Mouse (Mus musculus): ENCODE data around the gene Proser1. TPM values are rescaled to one million over a fixed set of nuclear protein-coding genes. Genes with fewer than 3 reads are reported as not detected.
A peak's percentile ranks its signal among the peaks of the same experiment; 100 is the strongest.

The Proser1 gene
- total RNA-seq (2017): 9.2 and 12.2 TPM in 2 replicates

DNA sequence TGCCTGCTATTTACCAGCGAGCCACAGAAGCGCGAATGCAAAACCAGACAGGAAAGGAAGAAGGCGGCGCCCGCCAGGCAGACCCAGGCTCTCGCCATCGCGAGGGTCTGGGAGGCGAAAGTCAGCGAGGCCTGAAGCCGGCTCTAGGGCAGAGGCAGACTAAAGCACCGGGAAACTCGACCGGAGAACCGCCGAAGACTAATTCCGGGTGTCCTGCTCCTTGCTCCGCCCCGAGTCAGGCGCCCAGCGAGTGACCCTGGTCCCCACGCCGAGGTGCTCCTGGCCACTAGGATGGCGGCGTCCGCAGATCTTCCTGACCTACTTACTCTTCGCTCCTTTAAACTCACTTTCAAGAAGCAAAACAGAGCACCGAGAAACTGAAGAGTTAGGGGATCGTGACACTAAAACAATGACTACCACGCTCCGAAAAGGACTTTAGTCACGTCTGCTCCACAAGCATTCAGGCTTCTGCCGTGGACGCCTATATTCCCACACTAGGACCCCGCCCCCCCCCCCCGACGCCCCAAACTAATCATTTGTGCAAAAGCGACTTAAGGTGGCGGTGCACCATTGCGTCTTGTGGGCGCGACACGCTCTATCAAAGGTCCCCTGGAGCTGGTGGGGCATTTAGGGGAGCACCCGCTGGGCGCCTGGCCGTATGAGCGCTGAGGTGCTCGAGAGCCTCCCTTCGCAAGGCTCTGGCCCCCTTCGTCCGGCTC lies at the start of gene Proser1, which contains the start of gene Nhlrc3:
Gene Proser1 (plus strand): TSS at position 621 of the 719 bp plus-strand sequence.
Gene Nhlrc3 (minus strand): TSS at position 287 of the 719 bp plus-strand sequence.
- ATAC-seq (replicated peaks in 1 of 2; ENCODE audit: insufficient read depth in 1 of 2, low FRiP score in 2 of 2, low TSS enrichment in 1 of 2, low read depth in 1 of 2, poor library complexity in 2 of 2, severe bottlenecking in 2 of 2): peak; percentile 86 to 90

DNA sequence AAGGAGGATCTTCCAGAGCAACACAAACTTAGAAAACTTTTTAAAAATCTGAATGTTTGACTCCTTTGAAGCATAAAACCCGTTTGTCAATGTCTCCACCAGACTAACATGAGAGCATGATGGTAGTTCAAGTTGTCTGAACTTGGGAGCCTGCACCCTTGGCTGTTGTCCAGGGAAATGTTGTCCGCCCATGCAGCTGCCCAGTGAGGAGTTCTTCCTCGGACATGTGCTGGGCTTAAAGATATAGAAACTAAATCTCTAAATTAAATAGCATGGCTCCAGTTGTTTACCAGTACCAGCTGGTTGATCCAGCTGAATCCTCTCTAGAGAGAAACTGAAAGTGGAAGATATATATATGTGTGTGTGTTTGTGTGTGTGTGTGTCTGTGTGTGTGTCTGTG lies 49.5 kb upstream of the Proser1 start:
- ATAC-seq (replicated peaks in 1 of 2; ENCODE audit: insufficient read depth in 1 of 2, low FRiP score in 2 of 2, low TSS enrichment in 1 of 2, low read depth in 1 of 2, poor library complexity in 2 of 2, severe bottlenecking in 2 of 2): no peak

DNA sequence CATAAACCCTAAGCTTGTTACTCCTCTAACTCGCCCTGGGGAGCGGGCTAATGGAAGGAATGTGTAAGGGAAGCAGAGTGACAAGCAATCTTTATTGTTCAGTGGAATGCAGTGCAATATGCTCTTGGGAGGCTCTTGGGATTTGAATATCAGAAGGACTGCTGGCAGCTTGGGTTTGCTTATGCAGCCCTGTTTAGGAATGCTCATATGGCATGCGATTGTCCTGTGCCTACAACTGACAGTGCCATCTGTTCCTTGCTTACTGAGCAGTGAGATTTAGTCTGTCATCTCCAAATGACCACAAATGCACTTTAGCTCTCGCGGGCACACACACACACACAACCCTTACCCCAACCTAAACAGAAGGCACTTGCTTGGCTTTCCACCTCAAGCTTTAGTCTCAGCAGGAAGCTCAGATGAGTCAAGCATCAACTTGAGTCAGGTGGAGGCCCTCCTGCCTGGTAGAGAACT lies 47.4 kb upstream of the Proser1 start:
- no peak for ATAC-seq (replicated peaks in 1 of 2; ENCODE audit: insufficient read depth in 1 of 2, low FRiP score in 2 of 2, low TSS enrichment in 1 of 2, low read depth in 1 of 2, poor library complexity in 2 of 2, severe bottlenecking in 2 of 2)

DNA sequence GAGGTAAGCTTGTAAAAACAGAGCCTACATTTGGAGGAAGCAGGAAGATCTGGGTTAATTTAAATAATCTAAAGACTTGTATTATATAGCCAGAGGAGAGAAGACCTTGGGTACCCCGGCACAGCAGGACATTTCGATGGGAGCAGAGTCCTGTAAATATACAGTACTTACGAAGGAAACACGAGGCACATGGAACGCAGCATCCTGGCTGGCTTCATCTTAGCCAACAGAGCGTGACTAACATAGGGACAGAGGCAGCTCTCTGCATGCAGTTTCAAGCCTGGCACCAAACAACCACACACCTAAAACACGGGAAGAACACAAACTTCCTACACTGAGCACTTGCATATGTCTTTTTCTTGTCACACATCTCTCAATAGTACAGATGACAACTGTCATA lies 45.8 kb upstream of the Proser1 start:
- ATAC-seq (replicated peaks in 1 of 2; ENCODE audit: insufficient read depth in 1 of 2, low FRiP score in 2 of 2, low TSS enrichment in 1 of 2, low read depth in 1 of 2, poor library complexity in 2 of 2, severe bottlenecking in 2 of 2): no peak

DNA sequence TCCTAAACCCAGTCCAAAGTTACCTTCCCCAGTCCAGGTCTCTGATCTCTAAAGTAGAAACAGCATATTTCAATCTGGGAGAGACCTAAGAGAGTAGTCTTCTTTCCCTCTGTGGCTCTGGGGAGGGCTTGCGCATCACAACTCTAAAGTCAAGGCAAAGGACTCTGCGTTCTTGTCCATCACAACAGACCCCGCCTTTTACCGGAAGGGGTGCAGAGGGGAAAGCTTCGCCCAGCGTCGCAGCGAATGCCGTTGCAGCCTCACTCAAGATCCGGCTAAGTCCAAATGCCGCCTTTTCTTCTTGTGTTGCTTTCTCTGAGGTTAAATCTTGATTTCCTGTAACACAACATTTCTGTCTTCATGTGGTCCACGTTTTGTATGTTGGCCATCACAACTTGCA lies 41.8 kb upstream of the Proser1 start:
- ATAC-seq (replicated peaks in 1 of 2; ENCODE audit: insufficient read depth in 1 of 2, low FRiP score in 2 of 2, low TSS enrichment in 1 of 2, low read depth in 1 of 2, poor library complexity in 2 of 2, severe bottlenecking in 2 of 2): no peak

DNA sequence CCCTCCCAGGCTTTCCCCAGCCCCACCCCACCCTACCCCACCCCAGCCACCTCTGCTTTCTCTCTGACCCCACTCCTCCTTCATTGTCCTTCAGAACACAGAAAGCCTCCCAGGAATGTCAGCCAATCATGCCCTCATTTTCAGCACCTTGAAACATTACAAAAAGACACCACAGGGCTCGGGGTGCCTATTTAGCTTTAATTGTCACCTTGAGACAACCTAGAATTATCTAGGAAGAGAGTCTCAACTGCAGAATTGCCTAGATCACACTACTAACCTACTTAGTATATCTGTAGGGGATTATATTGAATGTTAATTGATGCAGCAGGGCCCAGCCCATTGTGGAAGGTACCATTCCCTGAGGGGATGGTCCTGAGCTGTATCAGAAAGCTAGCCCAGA lies 40.8 kb upstream of the Proser1 start:
- no peak for ATAC-seq (replicated peaks in 1 of 2; ENCODE audit: insufficient read depth in 1 of 2, low FRiP score in 2 of 2, low TSS enrichment in 1 of 2, low read depth in 1 of 2, poor library complexity in 2 of 2, severe bottlenecking in 2 of 2)

DNA sequence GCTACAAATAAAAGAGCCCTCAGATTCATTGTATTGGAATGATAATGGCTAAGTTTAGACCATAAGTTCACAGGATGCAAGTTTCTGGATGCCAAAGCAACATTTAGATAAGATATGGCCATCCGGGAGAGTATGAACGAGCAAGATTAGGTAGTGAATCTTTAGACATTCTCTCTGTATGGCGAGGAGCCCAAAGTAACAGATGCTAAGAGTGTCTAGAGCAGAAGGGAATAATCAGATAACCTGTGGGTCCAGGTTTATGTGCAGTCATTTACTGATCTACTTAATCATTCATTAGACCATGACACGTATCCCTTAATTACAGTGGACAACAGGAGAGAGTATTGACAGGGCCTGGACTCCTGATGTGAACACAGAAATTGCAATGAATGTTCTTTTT lies 39.9 kb upstream of the Proser1 start:
- no peak for ATAC-seq (replicated peaks in 1 of 2; ENCODE audit: insufficient read depth in 1 of 2, low FRiP score in 2 of 2, low TSS enrichment in 1 of 2, low read depth in 1 of 2, poor library complexity in 2 of 2, severe bottlenecking in 2 of 2)

DNA sequence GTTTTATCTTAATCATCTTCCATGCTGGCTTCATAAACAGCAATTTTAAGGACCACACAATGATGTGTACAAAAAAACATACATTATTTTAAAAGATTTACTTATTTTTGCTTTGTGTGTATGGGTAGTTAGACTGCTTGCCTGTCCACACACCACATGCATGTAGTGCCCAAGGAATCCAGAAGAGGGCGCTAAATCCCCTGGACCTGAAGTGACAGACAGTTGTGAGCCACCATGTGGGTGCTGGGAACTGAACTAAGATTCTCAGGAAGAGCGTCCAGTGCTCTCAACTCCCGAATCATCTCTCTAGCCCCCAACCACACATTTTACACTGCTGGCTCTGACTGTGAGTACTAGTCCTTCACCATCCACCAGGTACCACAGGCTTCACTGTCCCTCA lies 28.9 kb upstream of the Proser1 start:
- no peak for ATAC-seq (replicated peaks in 1 of 2; ENCODE audit: insufficient read depth in 1 of 2, low FRiP score in 2 of 2, low TSS enrichment in 1 of 2, low read depth in 1 of 2, poor library complexity in 2 of 2, severe bottlenecking in 2 of 2)

DNA sequence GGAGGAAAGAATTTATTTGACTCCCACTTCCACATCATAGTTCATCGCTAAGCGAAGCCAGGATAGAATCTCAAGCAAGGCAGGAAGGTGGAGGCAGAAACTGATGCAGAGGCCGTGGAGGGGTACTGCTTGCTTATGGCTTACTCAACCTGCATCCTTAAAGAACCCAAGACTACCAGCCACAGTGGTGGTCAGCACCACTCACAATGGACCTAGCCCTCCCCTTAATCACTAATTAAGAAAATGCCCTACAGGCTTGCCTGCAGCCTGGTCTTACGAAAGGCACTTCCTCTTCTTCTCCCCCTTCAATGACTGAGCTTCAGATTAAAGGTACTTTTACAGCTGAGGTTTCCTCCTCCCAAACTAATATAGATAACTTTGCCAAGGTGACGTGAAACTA lies 26.9 kb upstream of the Proser1 start:
- ATAC-seq (replicated peaks in 1 of 2; ENCODE audit: insufficient read depth in 1 of 2, low FRiP score in 2 of 2, low TSS enrichment in 1 of 2, low read depth in 1 of 2, poor library complexity in 2 of 2, severe bottlenecking in 2 of 2): 0 out of 4 replicates have a peak, but pooled peaks have one; percentile 12 to 51

DNA sequence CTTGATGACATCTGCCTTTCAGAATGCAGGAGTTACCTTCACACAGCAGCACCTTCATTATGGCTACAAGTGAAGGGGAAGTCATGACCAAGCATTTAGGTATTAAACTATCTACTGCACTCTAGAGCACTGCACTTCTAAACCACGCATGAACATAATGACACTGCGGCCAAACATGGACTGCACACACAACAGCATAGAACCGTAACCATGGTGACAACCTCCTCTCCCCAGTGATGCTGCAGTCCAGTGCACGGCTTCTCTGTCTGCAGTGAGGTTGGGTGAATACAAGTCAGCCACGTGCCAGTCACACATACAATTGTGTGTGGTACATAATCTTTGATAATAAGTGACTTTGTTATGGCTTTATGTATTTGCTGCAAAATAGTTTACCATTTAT lies 17.9 kb upstream of the Proser1 start:
- no peak for ATAC-seq (replicated peaks in 1 of 2; ENCODE audit: insufficient read depth in 1 of 2, low FRiP score in 2 of 2, low TSS enrichment in 1 of 2, low read depth in 1 of 2, poor library complexity in 2 of 2, severe bottlenecking in 2 of 2)

DNA sequence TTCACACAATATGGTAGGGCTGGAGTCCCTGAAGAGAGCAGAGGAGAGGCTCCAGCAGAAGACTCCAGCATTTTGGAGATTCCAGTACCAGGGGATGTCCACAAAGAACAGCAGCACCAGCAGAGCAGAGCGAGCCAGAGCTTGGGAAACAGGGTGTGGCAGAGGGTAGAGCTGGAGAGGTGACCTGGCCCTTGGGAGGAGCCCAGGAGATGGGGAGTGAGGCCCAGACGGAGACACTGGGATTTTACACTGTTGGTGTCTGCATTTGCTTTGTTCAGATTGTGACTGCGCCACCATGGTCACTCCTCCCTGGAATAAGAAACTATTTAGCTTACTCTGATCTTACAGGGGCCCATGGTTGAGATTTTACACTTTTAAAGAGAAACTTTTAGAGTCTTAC lies 16.7 kb upstream of the Proser1 start:
- no peak for ATAC-seq (replicated peaks in 1 of 2; ENCODE audit: insufficient read depth in 1 of 2, low FRiP score in 2 of 2, low TSS enrichment in 1 of 2, low read depth in 1 of 2, poor library complexity in 2 of 2, severe bottlenecking in 2 of 2)

DNA sequence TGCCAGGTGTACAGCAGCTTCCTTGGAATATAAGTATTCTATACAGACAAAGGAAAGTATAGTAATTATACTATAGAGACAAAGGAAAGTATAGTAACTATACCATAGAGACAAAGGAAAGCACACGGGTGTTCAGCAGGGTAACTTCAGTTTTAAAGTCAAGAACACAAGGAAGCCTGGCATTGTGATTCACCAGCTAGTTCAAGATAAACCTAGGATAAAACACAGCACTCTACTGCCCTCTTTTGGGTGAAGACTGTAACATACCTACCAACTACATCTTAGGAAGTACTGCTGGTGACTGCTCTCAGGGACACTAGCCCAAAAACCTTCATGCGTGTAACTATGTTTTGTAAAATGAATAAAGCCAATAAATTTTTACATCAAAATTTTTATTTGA lies 15.3 kb upstream of the Proser1 start:
- peak; percentile 88 to 89 for ATAC-seq (replicated peaks in 1 of 2; ENCODE audit: insufficient read depth in 1 of 2, low FRiP score in 2 of 2, low TSS enrichment in 1 of 2, low read depth in 1 of 2, poor library complexity in 2 of 2, severe bottlenecking in 2 of 2)

DNA sequence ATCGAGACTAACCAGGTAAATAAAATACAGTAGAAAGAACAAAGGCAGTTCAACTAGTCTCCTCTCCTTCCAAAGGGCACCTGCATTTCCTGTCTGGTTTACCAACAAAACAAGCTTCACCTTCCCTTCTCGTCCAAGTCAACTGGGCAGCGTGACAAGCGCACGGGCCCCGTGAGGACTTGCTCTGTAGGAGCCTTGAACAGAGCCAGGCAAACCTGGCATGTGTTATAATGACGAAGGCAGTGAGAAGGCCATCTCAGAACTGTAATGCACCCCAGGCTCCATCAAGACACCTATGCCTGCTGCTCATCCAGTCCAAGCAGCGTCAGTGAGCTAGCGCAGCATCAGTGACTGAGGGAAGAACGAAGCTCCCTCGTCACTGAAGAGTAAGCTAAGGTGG lies 12.8 kb upstream of the Proser1 start:
- ATAC-seq (replicated peaks in 1 of 2; ENCODE audit: insufficient read depth in 1 of 2, low FRiP score in 2 of 2, low TSS enrichment in 1 of 2, low read depth in 1 of 2, poor library complexity in 2 of 2, severe bottlenecking in 2 of 2): no peak

DNA sequence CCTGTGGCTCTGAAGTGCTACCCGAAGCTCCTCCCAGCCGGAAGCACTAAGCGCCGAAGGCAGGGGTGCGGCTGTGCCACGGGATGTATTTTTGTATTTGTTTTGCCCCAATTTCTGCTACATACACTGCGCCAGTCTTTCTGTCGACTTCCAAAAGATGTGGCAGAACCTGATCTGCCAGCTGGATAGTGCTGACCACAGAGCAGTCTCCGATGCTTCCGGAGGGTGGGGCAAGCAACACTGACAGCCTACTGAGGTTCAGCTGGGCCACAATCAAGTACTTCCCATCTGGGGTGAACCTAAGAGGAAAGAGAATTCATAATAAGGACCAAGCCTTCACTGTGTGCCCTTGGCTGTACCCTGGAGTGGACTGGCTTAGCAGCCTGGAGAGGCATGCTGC lies 11.1 kb upstream of the Proser1 start:
- no peak for ATAC-seq (replicated peaks in 1 of 2; ENCODE audit: insufficient read depth in 1 of 2, low FRiP score in 2 of 2, low TSS enrichment in 1 of 2, low read depth in 1 of 2, poor library complexity in 2 of 2, severe bottlenecking in 2 of 2)

DNA sequence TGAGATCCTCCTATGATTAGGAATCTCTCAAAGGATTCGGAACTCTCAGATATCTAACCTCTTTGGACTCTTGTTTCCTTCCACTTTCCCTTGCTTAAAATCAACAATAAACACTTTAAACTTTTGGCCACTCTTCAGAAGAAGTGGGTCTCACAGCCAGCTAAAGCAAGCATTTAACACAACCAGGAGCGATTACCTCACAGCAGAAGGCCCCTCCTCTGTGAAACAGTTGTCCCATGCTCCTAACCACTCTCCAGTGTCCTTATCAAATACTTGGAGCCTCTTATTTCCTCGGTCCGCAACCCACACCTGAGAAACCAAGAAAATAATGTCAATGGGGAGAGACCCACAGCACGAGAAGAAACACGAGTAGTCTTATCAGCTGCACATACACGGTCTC lies 10.1 kb upstream of the Proser1 start:
- no peak for ATAC-seq (replicated peaks in 1 of 2; ENCODE audit: insufficient read depth in 1 of 2, low FRiP score in 2 of 2, low TSS enrichment in 1 of 2, low read depth in 1 of 2, poor library complexity in 2 of 2, severe bottlenecking in 2 of 2)

DNA sequence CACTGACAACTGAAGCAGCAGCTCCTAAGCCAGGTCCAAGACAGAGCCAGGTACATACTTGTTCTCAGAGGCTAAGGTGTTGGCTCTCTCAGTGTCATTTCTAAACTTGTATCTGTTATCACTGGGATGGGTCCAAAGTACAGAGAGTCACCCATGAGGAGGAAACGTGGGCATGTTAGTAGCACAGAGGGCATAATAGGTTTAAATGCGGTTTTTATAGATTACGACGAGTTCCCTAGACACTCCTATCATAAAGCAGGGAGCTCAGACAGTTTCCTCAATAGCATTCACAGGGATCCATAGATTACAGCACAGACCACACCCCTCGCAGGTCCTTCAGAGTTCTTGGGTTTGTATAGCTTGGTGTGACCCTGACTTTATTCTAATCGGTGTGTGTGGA lies 9.5 kb upstream of the Proser1 start:
- no peak for ATAC-seq (replicated peaks in 1 of 2; ENCODE audit: insufficient read depth in 1 of 2, low FRiP score in 2 of 2, low TSS enrichment in 1 of 2, low read depth in 1 of 2, poor library complexity in 2 of 2, severe bottlenecking in 2 of 2)

DNA sequence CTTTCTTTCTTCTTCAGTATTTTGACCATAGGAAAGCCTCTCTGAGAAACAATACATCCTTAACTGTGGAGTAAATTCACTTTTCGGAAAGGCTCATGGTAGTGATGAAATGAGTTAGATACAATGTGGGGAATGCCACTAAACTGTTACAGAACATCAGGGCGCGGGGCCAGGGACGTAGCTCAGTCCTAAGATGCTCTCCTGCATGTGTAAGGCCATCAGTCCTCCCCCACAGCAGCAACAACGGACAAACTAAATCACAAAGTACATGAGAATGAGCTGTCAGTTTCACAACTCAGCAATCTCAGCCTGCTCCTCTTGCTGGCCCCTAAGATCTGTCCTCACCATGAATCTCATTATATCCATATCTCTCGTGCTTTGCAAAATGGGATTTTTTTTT lies 8.9 kb upstream of the Proser1 start:
- no peak for ATAC-seq (replicated peaks in 1 of 2; ENCODE audit: insufficient read depth in 1 of 2, low FRiP score in 2 of 2, low TSS enrichment in 1 of 2, low read depth in 1 of 2, poor library complexity in 2 of 2, severe bottlenecking in 2 of 2)

DNA sequence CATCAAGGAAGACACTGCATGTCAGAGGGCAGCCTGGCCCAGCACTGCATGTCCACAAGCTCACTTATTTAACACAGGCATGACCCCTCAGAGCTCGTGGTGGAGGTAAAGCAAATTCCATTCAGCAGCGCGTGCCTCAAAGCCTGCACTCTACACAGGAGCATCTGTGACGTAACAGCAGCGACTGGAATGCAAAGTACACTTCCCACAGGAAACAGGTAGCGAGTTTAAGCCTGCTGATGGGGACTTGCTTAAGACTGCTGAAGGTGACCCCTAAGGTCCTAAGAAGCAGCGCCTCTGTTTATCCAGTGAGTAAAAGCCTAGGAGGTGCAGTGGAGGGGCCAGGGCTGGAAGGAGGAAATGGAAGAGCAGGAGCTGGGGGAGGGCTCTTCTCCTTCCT lies 8.5 kb upstream of the Proser1 start:
- no peak for ATAC-seq (replicated peaks in 1 of 2; ENCODE audit: insufficient read depth in 1 of 2, low FRiP score in 2 of 2, low TSS enrichment in 1 of 2, low read depth in 1 of 2, poor library complexity in 2 of 2, severe bottlenecking in 2 of 2)

DNA sequence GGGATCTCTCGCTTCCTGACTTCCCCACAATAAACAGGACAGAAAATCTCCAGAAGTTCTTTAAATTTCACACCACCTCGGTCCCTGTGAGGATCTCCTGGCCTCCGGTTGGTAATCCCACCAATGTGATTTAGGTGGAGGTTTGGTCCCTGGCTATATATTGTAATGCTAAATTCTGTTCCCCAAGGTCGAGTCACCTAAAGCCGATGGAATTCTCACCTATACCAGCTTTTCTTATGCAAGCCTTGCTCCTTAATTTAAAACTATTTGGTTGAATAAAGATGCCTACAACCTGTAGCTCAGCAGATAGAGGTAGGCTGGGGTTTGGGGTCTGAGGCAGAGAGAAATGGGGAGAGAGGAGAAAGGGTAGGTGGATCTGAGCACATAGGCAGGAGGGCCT lies 5.7 kb upstream of the Proser1 start:
- no peak for ATAC-seq (replicated peaks in 1 of 2; ENCODE audit: insufficient read depth in 1 of 2, low FRiP score in 2 of 2, low TSS enrichment in 1 of 2, low read depth in 1 of 2, poor library complexity in 2 of 2, severe bottlenecking in 2 of 2)
